19 mouse cellular contexts compared by ENCODE assay signal in the genomic region with DNA sequence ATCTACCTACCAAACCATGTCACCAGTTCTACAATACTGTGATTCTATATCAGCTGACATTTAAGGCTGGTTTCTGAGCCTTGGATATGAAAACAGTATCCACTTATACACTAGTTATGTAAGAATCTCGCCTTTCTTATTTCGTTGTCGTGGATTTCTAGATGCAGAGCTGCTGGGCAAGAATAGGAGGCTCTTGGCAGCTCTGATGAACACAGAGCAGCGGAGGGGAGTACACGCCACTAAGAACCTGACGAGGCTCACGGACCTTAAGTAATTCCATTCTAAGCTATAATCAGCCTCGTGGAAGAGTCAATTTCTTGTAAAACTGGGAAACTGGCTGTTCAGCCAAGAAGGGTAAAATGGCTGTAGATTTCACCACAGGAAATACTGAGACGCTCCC. TPM values are rescaled to one million over a fixed set of nuclear protein-coding genes. Genes with fewer than 3 reads are reported as not detected.
DNase-seq lines count a peak whose midpoint lies in the region.
"Had no signal": no experiment of that assay in that cellular context is flagged by ENCODE, and none has a peak within 500 bp of the region (broad histone marks: within the 10 kb centered on the region; RNA-seq: fewer than 3 reads in every experiment).

No protein-coding gene starts in this region.

- DNase-seq in frontal cortex, adult 2 months (ENCODE audit: extremely low spot score in 1 of 2, low spot score in 1 of 2) = peak; percentile 44 to 49
- DNase-seq in frontal cortex, postnatal 25 days (ENCODE audit: low spot score in 2 of 2) = no peak
- peak; percentile 23 to 28 for DNase-seq in left cerebral cortex, adult 9 months (ENCODE audit: low spot score in 2 of 2)
- no peak for DNase-seq in left cerebral cortex, postnatal 10 days (ENCODE audit: extremely low spot score in 1 of 2, low spot score in 2 of 2)
- peak; percentile 31 for DNase-seq in brain, adult 2 months (ENCODE audit: low read depth, low spot score)
- DNase-seq in left cerebral cortex, postnatal 36 days (ENCODE audit: low spot score in 2 of 2) = peak; percentile 33 to 34
- DNase-seq in gastrocnemius, postnatal 36 days = no peak
- DNase-seq: adrenal gland, postnatal 10 days; adrenal gland, postnatal 36 days; B cell, adult 2 months; cerebellum, adult 11 months; cerebellum, adult 2 months; cerebellum, adult 9-11 months; cerebellum, postnatal 25 days; forebrain, postnatal 0 days; gastrocnemius, postnatal 25 days; heart, adult 2 months; heart, postnatal 14 days had no signal

- intact Hi-C loops in left cerebral cortex, postnatal 10 days (cut with DNase I) = no loop called here
- intact Hi-C loops in left cerebral cortex, postnatal 36 days (cut with DNase I) = no loop called here
- intact Hi-C loops in gastrocnemius, postnatal 36 days (cut with DNase I) = no loop called here

RNA-seq across cellular contexts. Expression of a gene that starts 37.1 kb away (rescaled TPM):
- 14.6 and 19.0 TPM in 2 replicates for polyA plus RNA-seq in frontal cortex, adult 2 months (2012; rRNA removed)
- 10 to 100 TPM; 43.7 to 46.3 TPM for total RNA-seq in left cerebral cortex, postnatal 10 days (2021)
- total RNA-seq in left cerebral cortex, postnatal 36 days (2021) = 10 to 100 TPM; 28.9 to 30.4 TPM
- 1 to 10 TPM; 6.9 to 8.2 TPM for total RNA-seq in gastrocnemius, postnatal 36 days (2021)

RNA-seq across cellular contexts. Expression of a gene that starts 37.2 kb away (rescaled TPM):
- polyA plus RNA-seq in frontal cortex, adult 2 months (2012; rRNA removed) = 67.1 and 69.9 TPM in 2 replicates
- 10 to 100 TPM; 70.6 to 71.7 TPM for total RNA-seq in left cerebral cortex, postnatal 10 days (2021)
- 100 to 1,000 TPM; 127 to 157 TPM for total RNA-seq in left cerebral cortex, postnatal 36 days (2021)
- total RNA-seq in gastrocnemius, postnatal 36 days (2021) = under 1 TPM; 0.52 to 0.71 TPM
- total RNA-seq: hematopoietic stem cell, adult 5-6 weeks had no signal

Comparison
In these comparisons a context has a peak if more than half of its experiments do, and no peak if none do; other contexts are left out.
1. DNase-seq: peak in frontal cortex, adult 2 months (2 of 2), left cerebral cortex, adult 9 months (2 of 2), brain, adult 2 months (single experiment) and left cerebral cortex, postnatal 36 days (2 of 2); none in frontal cortex, postnatal 25 days (0 of 2), left cerebral cortex, postnatal 10 days (0 of 2) and gastrocnemius, postnatal 36 days (0 of 2).
2. RNA of a gene that starts 37.2 kb away (total RNA-seq): 127 to 157 TPM in left cerebral cortex, postnatal 36 days and 70.6 to 71.7 TPM in left cerebral cortex, postnatal 10 days; 0.52 to 0.71 TPM in gastrocnemius, postnatal 36 days; every median in the first group is over 10 times any median in the second.